Mouse (Mus musculus) limb, embryonic 11.5 days (tissue): ENCODE measurements around the gene Prss2. TPM values are rescaled to one million over a fixed set of nuclear protein-coding genes. Genes with fewer than 3 reads are reported as not detected.

ENCODE experiments used
- polyA plus RNA-seq: library from polyadenylated mRNA; unstranded; fragments of >200 nt; fragmentation: Nextera tagmentation; extraction: Ambion mirVana; gene quantifications from 2 replicates; pipeline ENCODE4 v1.2.1, GENCODE M21; 2014

Gene Prss2
- polyA plus RNA-seq, 1 experiment from 2014 or later: not detected

Other genes with a start within 250 kb of the Prss2 start
- gene Try4, start 219.5 kb upstream of the Prss2 start, polyA plus RNA-seq: not detected in 2 replicates
- gene Try5, start 204.9 kb upstream of the Prss2 start, polyA plus RNA-seq: not detected in 2 replicates
- gene Try10, start 167.7 kb upstream of the Prss2 start, polyA plus RNA-seq: not detected in 2 replicates
- not detected in 2 replicates for gene Prss3, start 144.1 kb upstream of the Prss2 start, polyA plus RNA-seq
- gene Gm5771, start 129.4 kb upstream of the Prss2 start, polyA plus RNA-seq: not detected in 2 replicates
- not detected in 2 replicates for gene Gm10334, start 75.6 kb upstream of the Prss2 start, polyA plus RNA-seq
- gene Prss1, start 62.9 kb upstream of the Prss2 start, polyA plus RNA-seq: not detected in 2 replicates
- 14.8 and 14.9 TPM in 2 replicates for gene Ephb6, start 83.7 kb downstream of the Prss2 start, polyA plus RNA-seq
- 0.27 and 0.40 TPM in 2 replicates for gene Trpv6, start 114.6 kb downstream of the Prss2 start, polyA plus RNA-seq
- gene Trpv5, start 159.0 kb downstream of the Prss2 start, polyA plus RNA-seq: not detected in 2 replicates
- not detected in 2 replicates for gene Llcfc1, start 162.6 kb downstream of the Prss2 start, polyA plus RNA-seq
- 7.9 and 8.5 TPM in 2 replicates for gene Kel, start 182.6 kb downstream of the Prss2 start, polyA plus RNA-seq